Mouse (Mus musculus) ES-E14 (cell line): ENCODE measurements around the gene Tnfaip1. TPM values are rescaled to one million over a fixed set of nuclear protein-coding genes. Genes with fewer than 3 reads are reported as not detected.

Experiments used
- DNase-seq: peaks from one replicate; pipeline ENCODE4 v3.0.0-alpha.2; 2013; ENCODE audit warnings: low read depth, low spot score
- H3K27ac ChIP-seq: 2 replicates; pipeline ENCODE4 v1.5.1; 2012; ENCODE audit warnings: low read depth, mild to moderate bottlenecking, low read length, moderate library complexity, mixed read lengths; ENCODE audit not compliant: poor library complexity, insufficient read depth, severe bottlenecking
- H3K36me3 ChIP-seq: 2 replicates; pipeline ENCODE4 v1.6.1; 2012; ENCODE audit warnings: mild to moderate bottlenecking, low read length, moderate library complexity, mixed read lengths; ENCODE audit not compliant: control insufficient read depth, poor library complexity, insufficient read depth, severe bottlenecking
- H3K4me1 ChIP-seq, 2 experiments: fragments of 150-350 bp in 1 of 2; sonication (generic) in 1 of 2; 2 replicates each; pipeline ENCODE4 v1.6.1; 2012; ENCODE audit warnings: low read length in 2 of 2, mild to moderate bottlenecking in 1 of 2, mixed read lengths in 1 of 2; ENCODE audit not compliant: control insufficient read depth in 2 of 2, insufficient read depth in 2 of 2, poor library complexity in 1 of 2
- H3K4me3 ChIP-seq, 2 experiments: fragments of 150-350 bp in 1 of 2; sonication (generic) in 1 of 2; 2 replicates each; pipeline ENCODE4 v1.5.1; 2012; ENCODE audit warnings: low read length in 2 of 2, low read depth in 1 of 2, mild to moderate bottlenecking in 1 of 2, mixed read lengths in 1 of 2; ENCODE audit not compliant: insufficient read depth in 1 of 2, poor library complexity in 1 of 2, severe bottlenecking in 1 of 2
- H3K9ac ChIP-seq: 2 replicates; pipeline ENCODE4 v1.6.1; 2012; ENCODE audit warnings: low read depth, mild to moderate bottlenecking, low read length, mixed read lengths; ENCODE audit not compliant: poor library complexity, insufficient read depth, severe bottlenecking
- H3K9me3 ChIP-seq: fragments of 150-350 bp; sonication (generic); 2 replicates; pipeline ENCODE4 v1.6.1; 2012; ENCODE audit warnings: low read depth, mild to moderate bottlenecking, low read length; ENCODE audit not compliant: control insufficient read depth, insufficient read depth
- CHD2 ChIP-seq: IDR thresholded peaks from 2 replicates; pipeline ENCODE4 v1.6.1; 2014; ENCODE audit warnings: mild to moderate bottlenecking, low read depth, low read length, inconsistent platforms
- HCFC1 ChIP-seq: IDR thresholded peaks from 2 replicates; pipeline ENCODE4 v1.6.1; 2012; ENCODE audit warnings: low read length, inconsistent platforms, borderline replicate concordance; ENCODE audit not compliant: insufficient read depth
- MAFK ChIP-seq: IDR thresholded peaks from 2 replicates; pipeline ENCODE4 v1.6.1; 2014; ENCODE audit warnings: mild to moderate bottlenecking, low read depth, low read length, inconsistent platforms; ENCODE audit not compliant: insufficient read depth
- ZC3H11A ChIP-seq: IDR thresholded peaks from 2 replicates; pipeline ENCODE4 v1.6.1; 2012; ENCODE audit warnings: low read depth, mild to moderate bottlenecking, inconsistent platforms, low read length, borderline replicate concordance
- ZNF384 ChIP-seq: IDR thresholded peaks from 2 replicates; pipeline ENCODE4 v1.6.1; 2012; ENCODE audit warnings: low read depth, low read length, inconsistent platforms
- in situ Hi-C, 2 experiments: fragments of 600-800 bp; cut with MboI; formaldehyde crosslinking; loops; one replicate each; pipeline ENCODE4 v1.15.1; 2025; ENCODE audit warnings: low sequenced_read_pairs in 2 of 2, inconsistent platforms in 1 of 2; ENCODE audit not compliant: unreplicated experiment in 2 of 2
- total RNA-seq: library from RNA; depleted of rRNA; stranded (reverse); fragments of 300-350 nt; gene quantifications from 2 replicates; pipeline ENCODE4 v1.2.3, GENCODE M21; 2012

Gene Tnfaip1
- total RNA-seq, 1 experiment: 28.3 TPM

GRCm38 (mm10) chr11:78551059-78551398, 14.9 kb upstream of the Tnfaip1 start:
- peak overlapping the region; percentile 38; the same call in 1 of the 2 replicates for H3K27ac ChIP-seq
- in situ Hi-C loops: no loop called here
- peaks cover 2 to 3% of the 10 kb centered on the region in 2 experiments; a peak in 2 of 4 replicates for H3K4me1 ChIP-seq
- no peak for TF ChIP-seq CHD2
- no peaks in the 10 kb centered on the region for H3K9me3 ChIP-seq
- H3K36me3 ChIP-seq: no peaks in the 10 kb centered on the region; the same call in 1 of the 2 replicates
- H3K4me3 ChIP-seq: peak overlapping the region; percentile 54 to 69
- no peak for DNase-seq
- H3K9ac ChIP-seq: peak overlapping the region; percentile 78

GRCm38 (mm10) chr11:78550168-78551058, 14.3 kb upstream of the Tnfaip1 start, which contains the start of gene Tmem97:
Gene Tmem97, minus strand, starts transcription at chr11:78550777.
- no peaks in the 10 kb centered on the region for H3K9me3 ChIP-seq
- no peaks in the 10 kb centered on the region; the same call in 1 of the 2 replicates for H3K36me3 ChIP-seq
- peak within 1 kb of the TSS; percentile 74 for H3K27ac ChIP-seq
- peak; percentile 97 for DNase-seq
- H3K9ac ChIP-seq: peak within 1 kb of the TSS; percentile 97
- peak within 1 kb of the TSS; percentile 82 to 92 for H3K4me3 ChIP-seq
- TF ChIP-seq CHD2: peak; percentile 82
- TF ChIP-seq HCFC1: no peak
- in situ Hi-C loops: no loop called here
- H3K4me1 ChIP-seq: peaks cover 4 to 7% of the 10 kb centered on the region in 2 experiments; a peak in 2 of 4 replicates

DNA sequence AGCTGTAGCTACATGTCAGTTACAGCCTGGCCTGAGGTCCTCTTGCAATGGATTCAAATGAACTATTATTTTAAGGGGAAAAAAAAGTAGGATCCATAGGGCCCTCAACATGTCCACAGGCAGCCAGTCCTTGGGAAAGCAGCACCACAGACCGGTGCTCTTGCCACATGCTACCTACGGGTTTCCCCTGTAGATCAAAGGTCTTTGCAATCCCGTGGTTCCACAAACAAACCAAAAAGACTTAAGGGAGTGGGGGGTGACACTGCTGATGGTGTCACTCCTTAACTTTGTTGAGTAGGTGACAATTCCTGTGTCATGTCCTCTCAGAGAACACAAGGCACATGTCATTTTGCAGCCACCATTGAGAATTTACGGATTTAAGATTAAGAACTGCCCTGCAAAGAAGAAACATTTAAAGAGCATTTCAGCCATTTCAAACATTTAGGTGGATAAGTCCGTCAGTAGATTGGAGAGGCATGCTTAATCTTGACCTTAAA, 13.4 kb upstream of the Tnfaip1 start:
- peaks cover 7 to 9% of the 10 kb centered on the region in 2 experiments; a peak in 2 of 4 replicates for H3K4me1 ChIP-seq
- H3K36me3 ChIP-seq: no peaks in the 10 kb centered on the region; the same call in 1 of the 2 replicates
- no peaks in the 10 kb centered on the region for H3K9me3 ChIP-seq
- no peak for DNase-seq
- peak overlapping the region; percentile 82 to 92 for H3K4me3 ChIP-seq
- in situ Hi-C loops: no loop called here
- peak overlapping the region; percentile 97 for H3K9ac ChIP-seq
- TF ChIP-seq CHD2: no peak
- TF ChIP-seq ZC3H11A: no peak
- no peak for TF ChIP-seq MAFK
- TF ChIP-seq HCFC1: no peak
- TF ChIP-seq ZNF384: no peak
- H3K27ac ChIP-seq: no peak overlapping the region

DNA sequence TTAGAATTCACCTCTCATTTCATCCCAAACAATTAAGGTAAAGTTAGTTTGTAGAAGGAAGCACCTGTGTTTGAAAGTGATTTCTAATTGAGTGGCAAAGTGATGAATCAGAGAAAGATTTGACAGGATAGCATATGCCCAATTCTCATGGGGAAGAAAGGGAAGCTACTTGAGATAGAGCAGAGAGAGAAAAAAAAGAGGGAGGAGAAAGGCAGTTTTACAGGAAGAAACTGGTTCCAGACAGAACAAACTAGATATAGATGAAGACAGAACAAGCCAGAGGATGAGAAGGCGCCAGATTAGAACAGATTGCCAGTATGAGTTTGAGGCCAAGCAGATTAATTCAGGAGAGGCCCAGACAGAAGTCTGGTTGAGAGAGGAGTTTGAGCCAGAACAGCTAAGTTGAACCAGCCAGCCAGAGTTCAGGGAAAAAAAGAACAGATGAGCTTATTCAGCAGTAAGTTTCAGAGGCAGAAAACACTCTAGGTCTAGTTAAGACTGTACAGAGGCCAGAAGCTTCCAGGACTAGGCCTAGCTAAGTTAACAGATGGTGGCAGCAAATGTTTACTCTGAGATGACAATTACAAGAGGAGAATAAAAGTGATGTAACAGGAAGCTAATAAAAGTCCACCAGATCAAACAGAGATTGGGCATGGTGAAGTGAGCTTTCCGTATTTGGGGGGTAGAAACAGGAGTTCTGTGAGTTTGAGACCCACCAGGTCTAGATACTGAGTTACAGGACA, 11.8 kb upstream of the Tnfaip1 start:
- H3K4me1 ChIP-seq: peaks cover 7 to 9% of the 10 kb centered on the region in 2 experiments; a peak in 2 of 4 replicates
- no peak for DNase-seq
- peak overlapping the region; percentile 42; the same call in 1 of the 2 replicates for H3K9ac ChIP-seq
- peaks cover 7% of the 10 kb centered on the region for H3K36me3 ChIP-seq
- no peak overlapping the region for H3K27ac ChIP-seq
- no peak overlapping the region for H3K4me3 ChIP-seq
- H3K9me3 ChIP-seq: no peaks in the 10 kb centered on the region
- in situ Hi-C loops: no loop called here
- TF ChIP-seq CHD2: no peak
- no peak for TF ChIP-seq ZNF384
- TF ChIP-seq HCFC1: no peak
- no peak for TF ChIP-seq MAFK
- no peak for TF ChIP-seq ZC3H11A
